Mouse (Mus musculus): ENCODE results near the gene Man1b1. TPM values are rescaled to one million over a fixed set of nuclear protein-coding genes. Genes with fewer than 3 reads are reported as not detected.

Man1b1 gene
- polyA plus RNA-seq, 1 experiment from 2014 or later: 55.6 TPM

GRCm38 (mm10) chr2:25376589-25376988 is 44.5 kb downstream of the Man1b1 start:
- Histone ChIP-seq H3K4me1 (peaks cover 30% of the 10 kb centered on the region), H3K36me3 (peaks cover 49% of the 10 kb centered on the region), H3K27ac (replicated peaks) (no peak overlapping the region), H3K27me3 (ENCODE audit: low read depth, poor library complexity, severe bottlenecking) (0 out of 2 replicates have a peak, but pooled peaks cover 5% of the 10 kb centered on the region), H3K9me3 (replicated peaks) (no peaks in the 10 kb centered on the region), H3K4me3 (no peak overlapping the region)
- DNase-seq (ENCODE audit: low spot score): no peak
- WGBS: 64% methylated on average over 4 of the region's 4 CpGs

- Histone ChIP-seq H3K27me3 (ENCODE audit: low read depth, poor library complexity, severe bottlenecking) (no peaks in the 10 kb centered on the region), H3K9me3 (replicated peaks) (no peaks in the 10 kb centered on the region), H3K36me3 (no peaks in the 10 kb centered on the region), H3K4me1 (no peaks in the 10 kb centered on the region), H3K4me3 (no peak overlapping the region), H3K27ac (replicated peaks) (no peak overlapping the region)
- no peak for DNase-seq (ENCODE audit: low spot score)
- WGBS: 80% methylated on average over 5 of the region's 5 CpGs
Observed at GRCm38 (mm10) chr2:25384492-25384891, 52.4 kb downstream of the Man1b1 start.

- 85% methylated on average over 5 of the region's 5 CpGs for WGBS
- Histone ChIP-seq H3K4me1 (peaks cover 16% of the 10 kb centered on the region), H3K9me3 (replicated peaks) (no peaks in the 10 kb centered on the region), H3K27ac (replicated peaks) (no peak overlapping the region), H3K27me3 (ENCODE audit: low read depth, poor library complexity, severe bottlenecking) (peaks cover 26% of the 10 kb centered on the region), H3K36me3 (no peaks in the 10 kb centered on the region), H3K4me3 (no peak overlapping the region)
- DNase-seq (ENCODE audit: low spot score): no peak
Observed at GRCm38 (mm10) chr2:25391266-25391665, 59.1 kb downstream of the Man1b1 start.

DNA sequence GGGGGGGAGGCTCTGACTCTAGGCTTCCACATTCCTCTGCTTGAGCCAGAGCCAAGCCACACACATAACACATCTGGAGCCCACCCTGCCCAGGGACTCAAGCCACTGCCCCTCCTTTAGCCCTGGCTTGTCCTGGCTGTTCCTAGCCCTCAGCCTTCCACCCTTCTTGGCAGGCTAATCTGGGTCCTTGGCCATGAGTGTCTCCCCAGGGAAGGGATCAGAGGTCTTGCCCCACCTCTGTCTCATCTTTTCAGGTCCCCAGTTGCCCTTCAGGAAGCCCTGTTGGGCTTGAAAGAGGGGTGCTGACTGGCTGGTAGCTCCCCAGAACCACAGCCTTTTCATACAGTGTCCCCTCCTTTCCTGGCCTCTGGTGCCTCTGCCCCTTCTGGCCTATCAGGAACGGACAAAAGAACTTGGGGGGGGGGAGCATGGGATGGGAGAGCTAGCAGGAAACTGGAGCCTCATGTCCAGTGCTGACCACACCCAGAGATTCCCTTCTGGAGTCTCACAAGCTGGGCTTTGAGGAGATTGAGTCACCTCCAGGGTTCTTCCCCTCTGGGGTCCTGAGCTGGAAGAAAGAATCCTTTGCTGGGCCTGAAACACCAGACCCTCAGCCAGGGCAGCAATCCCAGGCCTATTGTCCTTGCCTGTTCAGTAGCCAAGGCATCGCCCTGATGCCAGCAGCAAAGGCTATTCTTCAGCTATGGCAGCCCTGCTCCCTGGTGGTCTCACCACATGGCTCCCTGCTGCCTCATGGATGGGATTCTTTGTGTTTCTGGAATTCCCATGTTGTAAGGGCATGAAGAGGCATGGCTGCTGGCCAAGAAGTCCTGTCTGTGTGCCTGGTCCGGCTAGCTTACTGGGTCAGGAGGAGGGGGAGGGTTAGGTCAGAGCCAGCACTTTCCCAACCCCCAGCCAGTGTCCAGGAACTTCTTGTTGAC is 62.4 kb downstream of the Man1b1 start:
- Histone ChIP-seq H3K27me3 (ENCODE audit: low read depth, poor library complexity, severe bottlenecking) (peaks cover 59% of the 10 kb centered on the region), H3K4me3 (no peak overlapping the region), H3K36me3 (no peaks in the 10 kb centered on the region), H3K27ac (replicated peaks) (no peak overlapping the region), H3K4me1 (peaks cover 20% of the 10 kb centered on the region), H3K9me3 (replicated peaks) (no peaks in the 10 kb centered on the region)
- no peak for DNase-seq (ENCODE audit: low spot score)
- WGBS: 31% methylated on average over 3 of the region's 3 CpGs

- peak within 1 kb of the TSS; percentile 56 for H3K4me3 ChIP-seq
- no peaks in the 10 kb centered on the region for H3K36me3 ChIP-seq
- peaks cover 73% of the 10 kb centered on the region for H3K27me3 ChIP-seq (ENCODE audit: low read depth, poor library complexity, severe bottlenecking)
- no peaks in the 10 kb centered on the region for H3K9me3 ChIP-seq (replicated peaks)
- 2% methylated on average over 57 of the region's 57 CpGs for WGBS
- peaks cover 26% of the 10 kb centered on the region for H3K4me1 ChIP-seq
- 0 out of 2 replicates have a peak within 1 kb of the TSS, but pooled peaks have one; percentile 3 for H3K27ac ChIP-seq (replicated peaks)
- peak; percentile 41 for DNase-seq (ENCODE audit: low spot score)
Observed at GRCm38 (mm10) chr2:25395721-25396596, 63.8 kb downstream of the Man1b1 start, which contains the start of gene Entpd2. TSS of gene Entpd2 (plus strand) at chr2:25395874.

GRCm38 (mm10) chr2:25396597-25396983 is 64.5 kb downstream of the Man1b1 start:
- Histone ChIP-seq H3K36me3 (no peaks in the 10 kb centered on the region), H3K9me3 (replicated peaks) (no peaks in the 10 kb centered on the region), H3K27ac (replicated peaks) (no peak overlapping the region), H3K4me1 (peaks cover 27% of the 10 kb centered on the region), H3K4me3 (peak overlapping the region; percentile 56), H3K27me3 (ENCODE audit: low read depth, poor library complexity, severe bottlenecking) (peaks cover 80% of the 10 kb centered on the region)
- no peak for DNase-seq (ENCODE audit: low spot score)
- WGBS: 23% methylated on average over 3 of the region's 3 CpGs

DNA sequence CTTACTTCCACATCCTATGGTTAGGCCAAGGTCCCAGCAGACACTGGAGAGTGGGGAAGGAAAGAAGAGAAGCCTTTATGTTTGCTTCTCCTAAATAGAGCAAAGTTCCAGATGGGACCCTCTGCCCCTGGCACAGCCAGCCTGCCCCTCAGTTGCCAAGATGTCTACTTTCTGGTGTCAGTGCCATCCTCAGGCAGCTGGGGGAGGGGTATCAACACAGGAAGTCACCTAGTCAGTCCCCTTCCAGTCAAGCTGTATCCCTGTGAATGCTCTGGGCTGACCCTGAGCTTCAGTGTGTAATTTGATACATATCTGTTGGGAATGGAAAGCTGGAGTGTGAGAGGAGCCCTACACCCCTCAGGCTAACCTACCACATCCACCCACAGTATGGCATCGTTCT is 64.9 kb downstream of the Man1b1 start:
- Histone ChIP-seq H3K27ac (replicated peaks) (no peak overlapping the region), H3K4me1 (peaks cover 27% of the 10 kb centered on the region), H3K36me3 (no peaks in the 10 kb centered on the region), H3K27me3 (ENCODE audit: low read depth, poor library complexity, severe bottlenecking) (peaks cover 84% of the 10 kb centered on the region), H3K4me3 (no peak overlapping the region), H3K9me3 (replicated peaks) (no peaks in the 10 kb centered on the region)
- no peak for DNase-seq (ENCODE audit: low spot score)
- WGBS: 75% methylated on average over 1 of the region's 1 CpGs

- H3K27me3 ChIP-seq (ENCODE audit: low read depth, poor library complexity, severe bottlenecking): peaks cover 89% of the 10 kb centered on the region
- H3K9me3 ChIP-seq (replicated peaks): no peaks in the 10 kb centered on the region
- 93% methylated on average over 7 of the region's 7 CpGs for WGBS
Observed at GRCm38 (mm10) chr2:25398065-25398464, 65.9 kb downstream of the Man1b1 start.

GRCm38 (mm10) chr2:25399051-25399450 is 66.9 kb downstream of the Man1b1 start, which contains the start of gene Npdc1:
TSS of gene Npdc1 (plus strand) at chr2:25399351.
- peaks cover 47% of the 10 kb centered on the region for H3K4me1 ChIP-seq
- H3K27me3 ChIP-seq (ENCODE audit: low read depth, poor library complexity, severe bottlenecking): peaks cover 95% of the 10 kb centered on the region
- 65% methylated on average over 8 of the region's 8 CpGs for WGBS

More at GRCm38 (mm10) chr2:25398065-25398464, 65.9 kb downstream of the Man1b1 start:
- no peak overlapping the region for H3K27ac ChIP-seq (replicated peaks)
- peaks cover 37% of the 10 kb centered on the region for H3K4me1 ChIP-seq
- no peak for DNase-seq (ENCODE audit: low spot score)
- H3K36me3 ChIP-seq: no peaks in the 10 kb centered on the region
- no peak overlapping the region for H3K4me3 ChIP-seq

DNA sequence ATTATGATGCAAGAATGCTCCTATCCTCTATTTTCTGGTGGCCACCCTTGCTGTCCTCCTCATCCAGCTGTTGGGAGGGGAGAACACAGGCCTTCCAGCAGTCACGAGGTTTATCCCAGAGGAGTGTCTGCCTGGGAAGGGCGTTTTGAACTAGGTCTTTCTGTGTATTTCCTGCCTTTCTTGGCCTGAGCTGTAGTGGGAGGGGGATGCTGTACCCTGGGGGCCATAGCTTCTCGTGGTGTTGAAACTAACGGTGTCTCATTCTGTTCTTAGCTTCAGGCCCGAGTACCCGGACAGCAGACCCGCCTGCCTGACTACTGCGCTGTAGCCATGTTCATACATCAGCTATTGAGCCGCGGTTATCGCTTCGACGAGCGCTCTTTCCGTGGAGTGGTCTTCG is 68.2 kb downstream of the Man1b1 start:
- 28% methylated on average over 16 of the region's 16 CpGs for WGBS
- H3K27ac ChIP-seq (replicated peaks): no peak overlapping the region
- H3K9me3 ChIP-seq (replicated peaks): no peaks in the 10 kb centered on the region
- 0 out of 2 replicates have a peak, but pooled peaks cover 4% of the 10 kb centered on the region for H3K36me3 ChIP-seq
- H3K4me3 ChIP-seq: peak overlapping the region; percentile 38
- peaks cover 48% of the 10 kb centered on the region for H3K4me1 ChIP-seq
- peaks cover 90% of the 10 kb centered on the region for H3K27me3 ChIP-seq (ENCODE audit: low read depth, poor library complexity, severe bottlenecking)
- DNase-seq (ENCODE audit: low spot score): no peak

More at GRCm38 (mm10) chr2:25399051-25399450, 66.9 kb downstream of the Man1b1 start, which contains the start of gene Npdc1:
- Histone ChIP-seq H3K36me3 (no peaks in the 10 kb centered on the region), H3K4me3 (no peak within 1 kb of the TSS), H3K9me3 (replicated peaks) (no peaks in the 10 kb centered on the region), H3K27ac (replicated peaks) (no peak within 1 kb of the TSS)
- no peak for DNase-seq (ENCODE audit: low spot score)

- no peaks in the 10 kb centered on the region for H3K9me3 ChIP-seq (replicated peaks)
- no peak overlapping the region for H3K27ac ChIP-seq (replicated peaks)
- WGBS: 3% methylated on average over 17 of the region's 17 CpGs
- 0 out of 2 replicates have a peak, but pooled peaks cover 4% of the 10 kb centered on the region for H3K36me3 ChIP-seq
- DNase-seq (ENCODE audit: low spot score): peak; percentile 37
- peaks cover 85% of the 10 kb centered on the region for H3K27me3 ChIP-seq (ENCODE audit: low read depth, poor library complexity, severe bottlenecking)
- peaks cover 43% of the 10 kb centered on the region for H3K4me1 ChIP-seq
- peak overlapping the region; percentile 38 for H3K4me3 ChIP-seq
Observed at GRCm38 (mm10) chr2:25400764-25401163, 68.6 kb downstream of the Man1b1 start.

All from midbrain, embryonic 10.5 days (tissue).